Mouse (Mus musculus) lung, embryonic 14.5 days (tissue): ENCODE results near the gene Ttc38. TPM values are rescaled to one million over a fixed set of nuclear protein-coding genes. Genes with fewer than 3 reads are reported as not detected.

Experiments used
- ATAC-seq: fragments of 200-750 bp; cut with Nextera tagmentation; 2 replicates; pipeline ENCODE4 v1.8.0; 2017; ENCODE audit warnings: mild to moderate bottlenecking, moderate TSS enrichment, moderate library complexity; ENCODE audit not compliant: insufficient read depth
- DNase-seq: peaks from one replicate; pipeline ENCODE4 v3.0.0-alpha.2; 2015
- H3K27ac ChIP-seq: fragments of 300-500 bp; sonication (generic); 2 replicates; pipeline ENCODE4 v1.5.1; 2014; ENCODE audit warnings: low read depth, mild to moderate bottlenecking, moderate library complexity
- H3K27me3 ChIP-seq: fragments of 300-500 bp; sonication (generic); 2 replicates; pipeline ENCODE4 v1.6.1; 2014; ENCODE audit warnings: low read length, control low read depth; ENCODE audit not compliant: insufficient read depth
- H3K36me3 ChIP-seq: fragments of 300-500 bp; sonication (generic); 2 replicates; pipeline ENCODE4 v1.6.1; 2014; ENCODE audit warnings: control low read depth; ENCODE audit not compliant: insufficient read depth
- H3K4me1 ChIP-seq: fragments of 300-500 bp; sonication (generic); 2 replicates; pipeline ENCODE4 v1.6.1; 2014; ENCODE audit warnings: antibody characterized with exemption, control low read depth; ENCODE audit not compliant: insufficient read depth
- H3K4me2 ChIP-seq: fragments of 300-500 bp; sonication (generic); 2 replicates; pipeline ENCODE4 v1.6.1; 2014; ENCODE audit warnings: mild to moderate bottlenecking
- H3K4me3 ChIP-seq: fragments of 300-500 bp; sonication (generic); 2 replicates; pipeline ENCODE4 v1.5.1; 2014; ENCODE audit warnings: low read depth, low read length
- H3K9ac ChIP-seq: fragments of 300-500 bp; sonication (generic); 2 replicates; pipeline ENCODE4 v1.6.1; 2014
- H3K9me3 ChIP-seq: fragments of 300-500 bp; sonication (generic); 2 replicates; pipeline ENCODE4 v1.6.1; 2016; ENCODE audit warnings: low read depth, low read length, control low read depth
- CTCF ChIP-seq: IDR thresholded peaks from 2 replicates; pipeline ENCODE4 v1.5.1; 2016; ENCODE audit warnings: antibody characterized with exemption, low read depth
- whole genome bisulfite sequencing: fragments of 180-500 bp; shearing (Covaris S2); extraction: QIAGEN DNeasy Blood & Tissue Kit; methylation state at CpG from one replicate; pipeline ENCODE4 v1.1.7; 2014; 5-methylcytosine and 5-hydroxymethylcytosine counted together
- polyA plus RNA-seq: library from polyadenylated mRNA; unstranded; fragments of >200 nt; fragmentation: Nextera tagmentation; extraction: Ambion mirVana; gene quantifications from 2 replicates; pipeline ENCODE4 v1.2.1, GENCODE M21; 2014

The Ttc38 gene
- 3.4 and 4.1 TPM in 2 replicates for polyA plus RNA-seq

DNA sequence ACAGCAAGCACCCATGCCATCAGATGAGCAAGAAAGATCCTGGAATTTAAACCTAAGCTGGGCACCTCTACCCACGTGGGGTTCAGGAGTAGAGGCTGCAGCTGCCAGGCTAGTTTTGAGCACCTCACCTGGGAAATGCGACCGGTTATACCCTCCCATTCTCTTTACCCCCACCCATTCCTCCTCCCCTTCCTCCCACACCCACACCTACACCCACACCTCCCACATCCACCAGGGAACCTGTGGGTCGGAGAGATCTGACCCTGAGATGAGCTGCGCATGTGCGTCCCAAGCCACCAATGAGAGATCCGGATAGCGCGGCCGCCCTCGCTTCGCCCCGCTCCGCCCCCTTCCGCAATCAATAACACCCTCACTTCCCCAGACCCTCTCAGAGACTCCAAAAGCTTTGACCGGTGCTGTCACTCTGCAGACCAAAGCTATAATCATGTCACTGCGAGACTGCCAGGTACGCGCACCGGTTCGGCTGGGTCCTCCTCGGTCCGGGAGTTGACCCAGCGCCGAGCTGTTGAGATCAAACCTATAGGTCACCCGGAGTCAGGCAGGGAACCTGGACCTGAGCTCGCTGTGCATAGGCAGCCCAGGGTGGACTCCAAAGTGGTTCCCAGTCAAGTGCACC lies at the start of gene Ttc38:
Ttc38 (plus strand) TSS at position 353 of the 637 bp plus-strand sequence.
- peak within 1 kb of the TSS; percentile 85 for H3K4me2 ChIP-seq
- no peaks in the 10 kb centered on the region for H3K9me3 ChIP-seq
- peak; percentile 92 for ATAC-seq
- no peaks in the 10 kb centered on the region for H3K36me3 ChIP-seq
- TF ChIP-seq CTCF = 0 out of 2 replicates have a peak, but pooled peaks have one; percentile 11
- WGBS = under 1% methylated on average over 27 of the region's 27 CpGs
- peak; percentile 79 for DNase-seq
- H3K27ac ChIP-seq = peak within 1 kb of the TSS; percentile 36; the same call in 1 of the 2 replicates
- no peaks in the 10 kb centered on the region for H3K4me1 ChIP-seq
- no peaks in the 10 kb centered on the region for H3K27me3 ChIP-seq
- H3K9ac ChIP-seq = peak within 1 kb of the TSS; percentile 52
- H3K4me3 ChIP-seq = peak within 1 kb of the TSS; percentile 53

DNA sequence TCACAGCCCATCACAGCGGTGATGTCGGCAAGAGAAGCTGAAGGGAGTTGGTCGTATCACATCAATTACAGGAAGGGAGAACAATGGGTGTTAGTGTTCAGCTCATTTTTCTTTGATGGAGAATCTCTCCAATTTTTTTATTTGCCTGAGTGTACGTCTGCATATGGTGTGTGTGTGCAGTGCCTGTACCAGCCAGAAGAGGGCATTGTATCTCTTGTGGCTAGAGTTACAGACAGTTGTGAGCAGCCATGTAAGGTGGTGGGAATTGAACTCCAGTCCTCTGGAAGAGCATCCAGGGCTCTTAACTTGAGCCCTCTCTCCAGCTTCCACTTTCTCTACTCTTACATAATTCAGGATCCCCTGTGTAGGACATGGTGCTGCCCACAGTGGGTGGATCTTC lies 49.0 kb upstream of the Ttc38 start:
- 79% methylated on average over 4 of the region's 4 CpGs for WGBS

DNA sequence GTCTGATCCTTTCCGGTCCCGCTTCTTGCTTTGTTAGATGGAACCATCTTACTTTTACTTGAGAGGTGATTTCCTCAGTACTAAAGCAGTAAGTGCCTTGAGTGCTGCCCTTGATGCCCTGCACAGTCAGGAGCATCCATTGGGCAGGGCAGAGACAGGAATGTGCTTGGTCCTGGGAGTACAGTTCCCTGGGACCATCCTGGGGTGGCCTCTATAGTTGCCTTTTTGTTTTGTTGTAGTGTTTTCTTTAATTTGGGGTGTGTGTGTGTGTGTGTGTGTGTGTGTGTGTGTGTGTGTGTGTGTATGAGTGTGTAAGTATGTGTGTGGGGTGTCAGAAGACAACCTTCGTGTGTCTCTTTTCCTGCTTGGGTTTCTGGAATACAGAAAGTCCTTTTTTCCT lies 47.8 kb upstream of the Ttc38 start:
- Histone ChIP-seq H3K4me1 (no peaks in the 10 kb centered on the region), H3K27ac (no peak overlapping the region), H3K4me3 (no peak overlapping the region), H3K4me2 (no peak overlapping the region), H3K9me3 (no peaks in the 10 kb centered on the region; the same call in 1 of the 2 replicates), H3K27me3 (no peaks in the 10 kb centered on the region), H3K9ac (no peak overlapping the region), H3K36me3 (no peaks in the 10 kb centered on the region)
- ATAC-seq = no peak
- 86% methylated on average over 3 of the region's 3 CpGs for WGBS
- no peak for DNase-seq
- TF ChIP-seq CTCF = no peak

More for the DNA sequence above, 49.0 kb upstream of the Ttc38 start:
- H3K9ac ChIP-seq = no peak overlapping the region
- ATAC-seq (no peak), DNase-seq (no peak)
- H3K4me2 ChIP-seq = no peak overlapping the region
- TF ChIP-seq CTCF = peak; percentile 31
- H3K4me3 ChIP-seq = no peak overlapping the region
- H3K27ac ChIP-seq = no peak overlapping the region
- H3K9me3 ChIP-seq = no peaks in the 10 kb centered on the region; the same call in 1 of the 2 replicates
- H3K4me1 ChIP-seq = no peaks in the 10 kb centered on the region
- H3K36me3 ChIP-seq = no peaks in the 10 kb centered on the region
- H3K27me3 ChIP-seq = no peaks in the 10 kb centered on the region

DNA sequence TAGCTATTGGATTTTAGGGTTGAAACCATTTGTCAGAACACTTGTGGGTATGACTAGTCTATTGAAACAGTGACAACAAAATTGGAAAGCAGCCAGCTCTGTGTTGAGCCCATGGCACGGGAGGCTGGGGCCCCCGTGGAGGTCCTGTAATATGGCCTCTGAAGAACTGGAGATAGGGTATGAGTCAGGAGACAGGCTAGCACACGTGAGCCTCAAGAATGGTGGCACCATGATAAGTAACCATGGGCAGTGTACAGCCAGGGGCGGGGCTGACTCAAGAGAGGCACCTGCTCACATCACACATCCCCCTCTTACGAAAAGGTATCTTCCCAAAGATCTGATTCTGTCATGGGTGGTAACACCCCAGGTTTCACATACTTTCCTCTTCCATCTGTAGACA lies 45.4 kb upstream of the Ttc38 start:
- no peaks in the 10 kb centered on the region for H3K27me3 ChIP-seq
- no peaks in the 10 kb centered on the region; the same call in 1 of the 2 replicates for H3K9me3 ChIP-seq
- no peaks in the 10 kb centered on the region for H3K36me3 ChIP-seq
- peak; percentile 13 for DNase-seq
- H3K4me2 ChIP-seq = no peak overlapping the region
- no peak overlapping the region for H3K27ac ChIP-seq
- no peak overlapping the region for H3K4me3 ChIP-seq
- ATAC-seq = no peak
- TF ChIP-seq CTCF = no peak
- no peak overlapping the region for H3K9ac ChIP-seq
- no peaks in the 10 kb centered on the region for H3K4me1 ChIP-seq
- 61% methylated on average over 5 of the region's 5 CpGs for WGBS

DNA sequence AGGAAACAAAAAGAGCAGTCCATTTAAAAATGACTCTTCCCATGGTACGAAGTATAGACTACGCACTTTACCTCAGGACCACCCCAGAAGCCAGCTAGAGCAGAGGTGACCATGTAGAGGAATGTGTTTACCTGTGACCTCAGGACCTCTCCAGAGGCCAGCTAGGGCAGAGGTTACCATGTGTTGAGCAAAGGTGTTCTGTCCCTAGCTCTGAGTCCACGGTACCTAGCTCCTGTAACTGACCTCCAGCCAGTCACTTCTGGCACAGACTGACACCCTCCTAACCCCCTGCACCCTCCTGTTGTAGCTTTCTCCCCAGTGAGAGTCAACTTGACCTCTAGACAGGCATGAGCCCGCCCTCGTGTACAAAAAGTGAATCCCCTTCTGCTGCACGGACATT lies 44.6 kb upstream of the Ttc38 start:
- no peak for ATAC-seq
- Histone ChIP-seq H3K4me1 (no peaks in the 10 kb centered on the region), H3K27me3 (no peaks in the 10 kb centered on the region), H3K27ac (no peak overlapping the region), H3K9ac (no peak overlapping the region), H3K36me3 (no peaks in the 10 kb centered on the region), H3K9me3 (no peaks in the 10 kb centered on the region; the same call in 1 of the 2 replicates), H3K4me3 (no peak overlapping the region), H3K4me2 (no peak overlapping the region)
- 82% methylated on average over 6 of the region's 6 CpGs for WGBS
- no peak for TF ChIP-seq CTCF
- no peak for DNase-seq

DNA sequence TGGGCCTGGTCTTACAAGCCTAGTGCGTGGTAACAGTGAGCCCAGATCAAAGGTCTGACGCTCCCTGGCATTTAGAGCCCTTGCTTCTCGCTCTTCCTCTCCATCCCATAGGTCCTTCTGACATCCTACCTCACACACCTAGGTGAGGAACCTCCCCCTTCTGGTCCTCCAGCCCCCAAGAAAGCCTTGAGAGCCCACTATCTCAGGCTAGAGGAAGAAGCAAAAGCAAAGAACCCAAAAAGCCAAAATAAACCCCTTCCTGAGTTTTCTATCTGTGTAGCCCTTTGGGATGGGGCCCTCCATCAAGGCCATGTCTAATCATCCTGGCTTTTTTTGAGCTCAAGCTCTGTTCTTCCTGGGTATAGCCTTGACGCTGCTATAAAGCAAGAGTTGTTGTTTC lies 44.1 kb upstream of the Ttc38 start:
- Histone ChIP-seq H3K36me3 (no peaks in the 10 kb centered on the region), H3K4me3 (no peak overlapping the region), H3K27me3 (no peaks in the 10 kb centered on the region), H3K4me2 (no peak overlapping the region), H3K27ac (no peak overlapping the region), H3K9me3 (no peaks in the 10 kb centered on the region; the same call in 1 of the 2 replicates), H3K4me1 (no peaks in the 10 kb centered on the region), H3K9ac (no peak overlapping the region)
- DNase-seq (no peak), ATAC-seq (no peak)
- TF ChIP-seq CTCF = no peak
- WGBS = 89% methylated on average over 4 of the region's 4 CpGs

DNA sequence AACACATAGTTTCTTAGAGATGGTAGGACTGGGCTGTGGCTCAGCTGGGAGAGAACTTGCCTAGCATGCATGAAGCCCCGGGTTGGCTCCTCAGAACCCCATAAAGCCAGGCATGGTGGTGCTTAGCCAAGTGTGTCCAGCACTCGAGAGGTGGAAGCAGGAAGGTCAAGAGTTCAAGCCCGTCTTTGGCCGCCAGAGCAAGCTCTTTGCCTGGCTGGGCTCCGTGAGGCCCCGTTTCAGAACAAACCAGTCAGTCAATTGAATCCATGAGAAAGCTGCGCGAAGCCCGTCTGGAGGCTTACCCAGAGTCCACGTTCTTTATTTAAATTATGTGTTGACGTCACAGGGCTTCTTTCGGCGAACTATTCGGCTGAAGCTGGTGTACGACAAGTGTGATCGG lies 43.5 kb upstream of the Ttc38 start:
- ATAC-seq (no peak), DNase-seq (no peak)
- TF ChIP-seq CTCF = no peak
- H3K4me1 ChIP-seq = no peaks in the 10 kb centered on the region
- WGBS = 66% methylated on average over 16 of the region's 16 CpGs
- no peak overlapping the region for H3K4me3 ChIP-seq
- H3K4me2 ChIP-seq = no peak overlapping the region
- H3K27ac ChIP-seq = no peak overlapping the region
- H3K9ac ChIP-seq = no peak overlapping the region
- H3K9me3 ChIP-seq = no peaks in the 10 kb centered on the region
- H3K36me3 ChIP-seq = no peaks in the 10 kb centered on the region
- no peaks in the 10 kb centered on the region for H3K27me3 ChIP-seq
